Mouse (Mus musculus) olfactory bulb, adult 2 months (tissue): ENCODE results near the gene Khdrbs2.

Source experiments
- CTCF ChIP-seq: fragments of 200-500 bp; IDR thresholded peaks from 2 replicates; pipeline ENCODE4 v1.5.1; 2012; ENCODE audit warnings: low read depth, mild to moderate bottlenecking, low read length, moderate library complexity; ENCODE audit not compliant: insufficient read depth
- POLR2A ChIP-seq: fragments of 200-500 bp; IDR thresholded peaks from 2 replicates; pipeline ENCODE4 v1.6.1; 2012; ENCODE audit warnings: mild to moderate bottlenecking, low read depth, low read length, moderate library complexity; ENCODE audit not compliant: insufficient read depth

GRCm38 (mm10) chr1:32174566-32174965 is 2.1 kb downstream of the Khdrbs2 start:
- TF ChIP-seq CTCF: no peak
- TF ChIP-seq POLR2A: no peak
